Mouse (Mus musculus) myocyte (in vitro differentiated cells): ENCODE measurements at regions not wholly inside any gene's neighbourhood (a gene's known extent, or its start where the extent isn't known, plus 50 kb on each side); places are given as distances from the start of the nearest gene placed in this dataset.

ENCODE experiments used
- H3K27me3 ChIP-seq: one replicate; pipeline ENCODE4 v1.6.1; 2011; ENCODE audit not compliant: control insufficient read depth, insufficient read depth, insufficient read length
- H3K36me3 ChIP-seq: one replicate; pipeline ENCODE4 v1.6.1; 2011; ENCODE audit not compliant: control insufficient read depth, insufficient read depth
- H3K4me2 ChIP-seq: one replicate; pipeline ENCODE4 v1.6.1; 2011; ENCODE audit warnings: low read depth, control low read depth
- H3K4me3 ChIP-seq: one replicate; pipeline ENCODE4 v1.5.1; 2011; ENCODE audit warnings: mild to moderate bottlenecking, control low read depth, moderate library complexity
- H3K79me2 ChIP-seq: one replicate; pipeline ENCODE4 v1.6.1; 2011; ENCODE audit not compliant: control insufficient read depth, insufficient read depth
- H3ac ChIP-seq: one replicate; pipeline ENCODE4 v1.6.1; 2011; ENCODE audit not compliant: control insufficient read depth, insufficient read length
- CEBPB ChIP-seq: IDR thresholded peaks from 2 replicates; pipeline ENCODE4 v1.6.1; 2011; ENCODE audit warnings: mild to moderate bottlenecking, moderate library complexity; ENCODE audit not compliant: poor library complexity, insufficient read depth, severe bottlenecking
- E2F4 ChIP-seq: IDR thresholded peaks from one replicate; pipeline ENCODE4 v1.6.1; 2011; ENCODE audit warnings: mild to moderate bottlenecking, control low read depth, moderate library complexity; ENCODE audit not compliant: insufficient read depth
- MAX ChIP-seq: IDR thresholded peaks from one replicate; pipeline ENCODE4 v1.6.1; 2011; ENCODE audit warnings: low read depth, mild to moderate bottlenecking, control low read depth
- MYOD1 ChIP-seq, 3 experiments: IDR thresholded peaks; one replicate each; pipeline ENCODE4 v1.6.1; 2011; ENCODE audit warnings: control low read depth in 2 of 3, low read depth in 2 of 3, mild to moderate bottlenecking in 2 of 3, moderate library complexity in 1 of 3; ENCODE audit not compliant: insufficient read length in 2 of 3, control insufficient read depth in 1 of 3
- MYOG ChIP-seq, 3 experiments: IDR thresholded peaks; one replicate each; pipeline ENCODE4 v1.6.1; 2011; ENCODE audit warnings: control low read depth in 2 of 3, low read depth in 2 of 3, mild to moderate bottlenecking in 2 of 3; ENCODE audit not compliant: insufficient read length in 2 of 3, control insufficient read depth in 1 of 3, insufficient read depth in 1 of 3
- POLR2A ChIP-seq: IDR thresholded peaks from one replicate; pipeline ENCODE4 v1.6.1; 2011; ENCODE audit warnings: low read depth, mild to moderate bottlenecking, control low read depth, moderate library complexity; ENCODE audit not compliant: insufficient read length
- POLR2AphosphoS2 ChIP-seq: IDR thresholded peaks from one replicate; pipeline ENCODE4 v1.6.1; 2011; ENCODE audit warnings: low read depth, control low read depth; ENCODE audit not compliant: insufficient read length
- REST ChIP-seq: IDR thresholded peaks from one replicate; pipeline ENCODE4 v1.6.1; 2011; ENCODE audit warnings: mild to moderate bottlenecking, control low read depth, moderate library complexity; ENCODE audit not compliant: insufficient read depth, insufficient read length
- SRF ChIP-seq: IDR thresholded peaks from one replicate; pipeline ENCODE4 v1.6.1; 2011; ENCODE audit warnings: low read depth; ENCODE audit not compliant: control insufficient read depth, insufficient read length
- TCF12 ChIP-seq: IDR thresholded peaks from one replicate; pipeline ENCODE4 v1.6.1; 2011; ENCODE audit warnings: mild to moderate bottlenecking, control low read depth; ENCODE audit not compliant: poor library complexity, insufficient read depth, severe bottlenecking
- TCF3 ChIP-seq: IDR thresholded peaks from one replicate; pipeline ENCODE4 v1.6.1; 2011; ENCODE audit warnings: low read depth, control low read depth; ENCODE audit not compliant: insufficient read length
- USF1 ChIP-seq: IDR thresholded peaks from one replicate; pipeline ENCODE4 v1.6.1; 2011; ENCODE audit warnings: low read depth, mild to moderate bottlenecking, control low read depth, moderate library complexity

DNA sequence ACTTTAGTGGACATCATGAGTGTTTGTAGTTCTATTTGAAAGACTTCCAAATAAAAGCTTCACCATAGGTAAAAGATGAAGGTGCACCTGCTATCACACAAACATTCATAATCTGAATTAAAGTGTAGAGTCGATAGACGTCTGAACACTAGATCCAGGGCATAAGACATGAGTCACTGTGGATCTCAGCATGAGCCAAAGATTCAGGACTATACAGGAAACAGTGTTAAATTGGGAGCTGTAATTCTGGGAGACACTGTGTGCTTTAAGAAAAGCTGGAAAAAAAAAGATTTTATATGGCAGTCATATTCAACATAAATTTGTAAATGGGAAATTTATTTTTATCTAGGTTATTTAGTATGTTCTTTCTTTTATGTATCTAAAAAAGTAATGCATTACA, 160.5 kb downstream of the Pdha2 start:
- Histone ChIP-seq H3K4me2 (no peak overlapping the region), H3K4me3 (no peak overlapping the region), H3K36me3 (no peaks in the 10 kb centered on the region), H3K27me3 (no peaks in the 10 kb centered on the region), H3ac (no peak overlapping the region), H3K79me2 (no peaks in the 10 kb centered on the region)
- no peak for TF ChIP-seq REST
- TF ChIP-seq MYOG (IDR thresholded peaks at IDR 0.05; ENCODE audit: control insufficient read depth in 1 of 3, insufficient read depth in 1 of 3, insufficient read length in 2 of 3, low read depth in 2 of 3) = no peak
- TF ChIP-seq POLR2AphosphoS2 = no peak
- no peak for TF ChIP-seq MYOD1 (IDR thresholded peaks at IDR 0.05; ENCODE audit: control insufficient read depth in 1 of 3, insufficient read length in 2 of 3, low read depth in 2 of 3)
- no peak for TF ChIP-seq TCF3
- no peak for TF ChIP-seq USF1
- no peak for TF ChIP-seq TCF12
- no peak for TF ChIP-seq CEBPB
- TF ChIP-seq E2F4 = no peak
- TF ChIP-seq MAX = no peak
- no peak for TF ChIP-seq POLR2A
- no peak for TF ChIP-seq SRF

DNA sequence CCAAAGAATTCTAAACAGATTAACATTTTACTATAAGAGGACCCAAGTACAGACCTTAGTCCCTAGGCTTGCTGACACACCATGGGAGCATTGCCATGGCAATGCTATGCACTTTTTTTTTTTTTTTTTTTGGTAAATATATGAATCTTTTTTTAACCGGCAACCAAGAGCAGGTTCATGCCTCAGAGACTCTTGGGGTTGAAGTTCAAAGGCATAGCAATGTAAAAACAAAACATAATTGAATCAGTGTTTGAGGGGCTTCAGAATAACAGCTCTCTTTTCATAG, 197.9 kb downstream of the Pdha2 start:
- H3K79me2 ChIP-seq = no peaks in the 10 kb centered on the region
- no peak overlapping the region for H3K4me2 ChIP-seq
- no peak overlapping the region for H3ac ChIP-seq
- TF ChIP-seq MYOD1 (IDR thresholded peaks at IDR 0.05; ENCODE audit: control insufficient read depth in 1 of 3, insufficient read length in 2 of 3, low read depth in 2 of 3) (no peak), E2F4 (no peak), CEBPB (no peak), TCF3 (no peak), POLR2A (no peak)
- H3K27me3 ChIP-seq = no peaks in the 10 kb centered on the region
- no peak overlapping the region for H3K4me3 ChIP-seq
- no peaks in the 10 kb centered on the region for H3K36me3 ChIP-seq

DNA sequence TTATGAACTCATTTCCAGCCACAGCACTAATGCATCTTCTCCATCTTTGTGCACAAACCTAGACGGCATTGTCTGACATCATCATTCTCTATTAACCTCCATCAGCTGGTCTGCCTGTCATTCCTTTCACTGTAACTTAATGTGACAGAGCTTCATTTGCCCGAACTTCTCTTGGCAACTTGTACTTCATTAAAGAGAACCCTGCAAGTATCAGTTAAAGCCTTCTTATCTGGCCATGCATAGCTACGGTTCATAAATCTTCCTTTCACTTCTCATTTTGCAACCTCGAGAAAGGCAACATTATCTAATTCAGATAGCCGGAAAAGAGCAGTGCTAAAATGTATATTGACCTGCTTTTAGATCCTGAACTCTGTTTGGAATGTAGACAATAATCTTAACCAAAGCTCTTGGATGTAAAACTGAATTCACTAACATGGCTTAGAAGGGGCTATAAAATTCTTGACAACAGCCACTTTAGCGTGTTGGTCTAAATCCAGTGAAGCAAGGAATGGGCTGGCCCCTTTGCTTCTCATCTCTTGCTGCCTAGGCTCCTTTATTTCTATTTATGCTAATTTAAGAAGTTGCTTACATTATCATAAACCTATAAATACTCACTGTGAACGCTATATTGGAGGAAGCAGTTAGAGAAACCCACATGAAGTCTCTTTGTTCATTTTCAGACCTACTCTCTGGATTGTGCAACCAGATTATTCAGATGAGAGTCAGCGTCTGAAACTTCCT, 198.5 kb downstream of the Pdha2 start:
- H3K4me3 ChIP-seq = no peak overlapping the region
- no peaks in the 10 kb centered on the region for H3K36me3 ChIP-seq
- TF ChIP-seq CEBPB = no peak
- TF ChIP-seq MAX = no peak
- no peak for TF ChIP-seq SRF
- TF ChIP-seq REST = no peak
- no peak for TF ChIP-seq MYOG (IDR thresholded peaks at IDR 0.05; ENCODE audit: control insufficient read depth in 1 of 3, insufficient read depth in 1 of 3, insufficient read length in 2 of 3, low read depth in 2 of 3)
- TF ChIP-seq POLR2AphosphoS2 = no peak
- no peak for TF ChIP-seq POLR2A
- no peak for TF ChIP-seq TCF12
- no peak for TF ChIP-seq MYOD1 (IDR thresholded peaks at IDR 0.05; ENCODE audit: control insufficient read depth in 1 of 3, insufficient read length in 2 of 3, low read depth in 2 of 3)
- no peak for TF ChIP-seq TCF3
- no peak for TF ChIP-seq E2F4
- TF ChIP-seq USF1 = no peak
- no peaks in the 10 kb centered on the region for H3K79me2 ChIP-seq
- H3ac ChIP-seq = no peak overlapping the region
- H3K27me3 ChIP-seq = no peaks in the 10 kb centered on the region
- no peak overlapping the region for H3K4me2 ChIP-seq

DNA sequence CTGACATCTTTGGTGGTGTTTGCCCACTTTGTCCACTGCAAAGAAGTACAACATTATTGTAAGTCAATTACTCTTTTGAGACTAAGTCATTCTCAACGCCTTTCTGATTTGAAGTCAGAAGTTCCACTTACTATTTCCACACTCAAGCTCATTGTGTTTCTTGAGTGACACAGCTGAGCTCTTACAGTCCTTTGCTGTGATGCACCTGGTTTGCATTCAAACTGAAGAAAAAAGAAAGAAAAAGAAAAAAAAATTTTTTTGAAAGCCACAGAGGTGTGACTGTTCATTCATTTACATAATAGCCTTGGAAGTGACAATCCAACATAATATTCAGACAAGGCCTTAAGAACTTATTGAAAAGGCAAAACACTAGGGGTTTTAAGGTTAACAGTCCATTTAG, 199.2 kb downstream of the Pdha2 start:
- Histone ChIP-seq H3K27me3 (no peaks in the 10 kb centered on the region), H3ac (no peak overlapping the region), H3K36me3 (no peaks in the 10 kb centered on the region), H3K4me2 (no peak overlapping the region), H3K4me3 (no peak overlapping the region), H3K79me2 (no peaks in the 10 kb centered on the region)
- TF ChIP-seq REST (no peak), CEBPB (no peak), MAX (no peak), POLR2A (no peak), E2F4 (no peak), POLR2AphosphoS2 (no peak), MYOG (IDR thresholded peaks at IDR 0.05; ENCODE audit: control insufficient read depth in 1 of 3, insufficient read depth in 1 of 3, insufficient read length in 2 of 3, low read depth in 2 of 3) (no peak), MYOD1 (IDR thresholded peaks at IDR 0.05; ENCODE audit: control insufficient read depth in 1 of 3, insufficient read length in 2 of 3, low read depth in 2 of 3) (no peak), TCF3 (no peak), TCF12 (no peak), USF1 (no peak), SRF (no peak)

DNA sequence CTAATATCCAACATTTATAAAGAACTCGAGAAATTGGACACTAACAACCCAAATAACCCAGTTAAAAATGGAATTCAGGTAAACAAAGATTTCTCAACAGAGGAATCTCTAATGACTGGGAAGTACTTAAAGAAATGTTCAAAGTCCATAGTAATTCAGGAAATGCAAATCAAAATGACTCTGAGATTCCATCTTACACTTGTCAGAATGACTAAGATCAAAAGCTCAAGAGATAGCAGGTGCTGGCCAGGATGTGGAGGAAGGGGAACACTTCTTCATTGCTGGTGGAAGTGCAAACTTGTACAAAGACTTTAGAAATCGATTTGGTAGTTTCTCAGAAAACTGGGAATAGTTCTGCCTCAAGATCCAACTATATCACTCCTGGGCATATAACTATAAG, 203.4 kb downstream of the Pdha2 start:
- no peaks in the 10 kb centered on the region for H3K27me3 ChIP-seq
- no peak overlapping the region for H3K4me2 ChIP-seq
- no peaks in the 10 kb centered on the region for H3K36me3 ChIP-seq
- TF ChIP-seq TCF12 = no peak
- no peak for TF ChIP-seq USF1
- no peak for TF ChIP-seq MYOG (IDR thresholded peaks at IDR 0.05; ENCODE audit: control insufficient read depth in 1 of 3, insufficient read depth in 1 of 3, insufficient read length in 2 of 3, low read depth in 2 of 3)
- no peak for TF ChIP-seq TCF3
- no peak for TF ChIP-seq POLR2A
- TF ChIP-seq REST = no peak
- no peak for TF ChIP-seq CEBPB
- TF ChIP-seq POLR2AphosphoS2 = no peak
- TF ChIP-seq MYOD1 (IDR thresholded peaks at IDR 0.05; ENCODE audit: control insufficient read depth in 1 of 3, insufficient read length in 2 of 3, low read depth in 2 of 3) = no peak
- H3K4me3 ChIP-seq = no peak overlapping the region
- no peak overlapping the region for H3ac ChIP-seq
- H3K79me2 ChIP-seq = no peaks in the 10 kb centered on the region
